Mouse (Mus musculus): ENCODE results near the gene Dnajb5. TPM values are rescaled to one million over a fixed set of nuclear protein-coding genes. Genes with fewer than 3 reads are reported as not detected.

The Dnajb5 gene
- total and polyA plus RNA-seq, 2 experiments from 2014 or later: 18.2 to 59.1 TPM

DNA sequence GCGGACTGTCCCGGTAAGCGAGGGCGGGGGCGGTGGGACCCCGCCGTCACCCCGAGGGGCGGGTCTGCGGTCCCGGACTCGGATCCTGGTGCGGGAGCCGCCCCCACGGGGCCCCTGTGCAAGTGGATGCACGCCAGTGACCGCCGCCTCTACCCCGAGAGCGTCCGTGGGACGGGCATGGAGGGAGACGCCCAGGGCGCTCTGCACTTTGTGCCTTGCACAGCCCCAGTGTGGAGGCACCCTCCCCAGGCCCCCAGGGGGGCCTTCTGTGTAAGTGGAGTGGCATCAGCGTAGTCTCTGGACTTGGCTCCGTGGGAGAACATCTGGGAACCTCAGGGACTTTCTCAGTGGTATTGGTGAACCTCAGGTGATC lies 32.2 kb upstream of the Dnajb5 start:
- peak overlapping the region; percentile 93 for H3K4me2 ChIP-seq (ENCODE audit: low read depth, low read length)
- 0 out of 2 replicates have a peak overlapping the region, but pooled peaks have one; percentile 39 for H3K27ac ChIP-seq (ENCODE audit: low read depth)
- 3% methylated on average over 23 of the region's 26 CpGs for WGBS
- H3K4me1 ChIP-seq (ENCODE audit: control insufficient read depth, insufficient read depth): no peaks in the 10 kb centered on the region
- ATAC-seq (ENCODE audit: insufficient read depth, low read depth) (peak; percentile 34), DNase-seq (ENCODE audit: low spot score) (no peak)
- no peaks in the 10 kb centered on the region for H3K9me3 ChIP-seq (replicated peaks; ENCODE audit: control insufficient read depth, low read length)
- no peaks in the 10 kb centered on the region for H3K36me3 ChIP-seq (replicated peaks; ENCODE audit: control insufficient read depth, insufficient read depth, low read length)
- peak overlapping the region; percentile 73 for H3K9ac ChIP-seq (replicated peaks; ENCODE audit: low read depth, low read length)
- TF ChIP-seq CTCF (IDR thresholded peaks at IDR 0.05; ENCODE audit: low read depth): no peak
- TF ChIP-seq EP300 (IDR thresholded peaks at IDR 0.05; ENCODE audit: low read depth): no peak
- H3K27me3 ChIP-seq (ENCODE audit: control insufficient read depth, insufficient read depth, low read length): peaks cover 33% of the 10 kb centered on the region
- H3K4me3 ChIP-seq (ENCODE audit: low read depth, low read length): peak overlapping the region; percentile 73

DNA sequence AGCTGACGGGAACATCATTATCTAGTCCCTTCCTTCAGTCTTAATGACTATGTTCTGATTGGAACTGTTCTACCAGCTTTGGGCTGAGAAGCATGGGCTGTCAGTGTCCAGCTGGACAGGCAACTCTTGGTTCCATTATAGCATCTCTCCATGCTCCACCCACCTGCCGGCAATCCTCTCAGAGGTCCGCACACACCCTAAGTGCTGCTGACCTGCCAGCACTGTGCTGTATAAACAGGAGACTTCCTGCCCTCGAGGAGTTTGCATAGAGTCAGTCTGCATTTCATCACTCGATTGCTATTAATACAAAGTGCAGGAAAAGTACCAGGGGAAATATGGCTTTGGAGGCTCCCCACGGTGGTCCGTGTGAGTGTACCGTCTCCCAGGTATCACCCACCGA lies 28.9 kb upstream of the Dnajb5 start:
- no peaks in the 10 kb centered on the region for H3K36me3 ChIP-seq (replicated peaks; ENCODE audit: control insufficient read depth, insufficient read depth, low read length)
- H3K9ac ChIP-seq (replicated peaks; ENCODE audit: low read depth, low read length): no peak overlapping the region
- no peak overlapping the region for H3K4me2 ChIP-seq (ENCODE audit: low read depth, low read length)
- ATAC-seq (ENCODE audit: insufficient read depth, low read depth) (no peak), DNase-seq (ENCODE audit: low spot score) (no peak)
- peaks cover 12% of the 10 kb centered on the region; the same call in 1 of the 2 replicates for H3K27me3 ChIP-seq (ENCODE audit: control insufficient read depth, insufficient read depth, low read length)
- H3K9me3 ChIP-seq (replicated peaks; ENCODE audit: control insufficient read depth, low read length): no peaks in the 10 kb centered on the region
- TF ChIP-seq CTCF (IDR thresholded peaks at IDR 0.05; ENCODE audit: low read depth) (no peak), EP300 (IDR thresholded peaks at IDR 0.05; ENCODE audit: low read depth) (no peak)
- WGBS: 71% methylated on average over 9 of the region's 9 CpGs
- no peaks in the 10 kb centered on the region for H3K4me1 ChIP-seq (ENCODE audit: control insufficient read depth, insufficient read depth)
- no peak overlapping the region for H3K4me3 ChIP-seq (ENCODE audit: low read depth, low read length)
- no peak overlapping the region for H3K27ac ChIP-seq (ENCODE audit: low read depth)

DNA sequence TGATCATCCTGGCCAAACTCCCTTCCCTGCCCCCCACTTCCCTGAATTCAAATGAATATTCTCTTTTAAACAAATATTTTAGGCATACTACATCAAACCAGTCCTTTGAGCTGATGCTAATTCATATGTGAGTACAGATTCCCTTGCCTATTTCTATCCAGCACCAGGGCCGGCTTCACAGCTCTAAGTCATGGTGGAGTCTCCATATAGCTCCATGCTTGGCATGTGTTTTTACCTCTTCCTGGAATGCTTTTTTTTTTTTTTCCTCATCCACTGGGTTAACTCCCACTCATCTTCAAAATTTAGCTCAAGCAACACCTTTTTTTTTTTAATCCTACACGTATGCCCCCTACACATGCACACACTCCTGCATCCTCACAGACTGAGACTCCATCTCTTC lies 28.1 kb upstream of the Dnajb5 start:
- Histone ChIP-seq H3K36me3 (replicated peaks; ENCODE audit: control insufficient read depth, insufficient read depth, low read length) (no peaks in the 10 kb centered on the region), H3K4me1 (ENCODE audit: control insufficient read depth, insufficient read depth) (no peaks in the 10 kb centered on the region), H3K4me2 (ENCODE audit: low read depth, low read length) (no peak overlapping the region), H3K27me3 (ENCODE audit: control insufficient read depth, insufficient read depth, low read length) (peaks cover 8% of the 10 kb centered on the region; the same call in 1 of the 2 replicates), H3K9ac (replicated peaks; ENCODE audit: low read depth, low read length) (no peak overlapping the region), H3K9me3 (replicated peaks; ENCODE audit: control insufficient read depth, low read length) (no peaks in the 10 kb centered on the region), H3K27ac (ENCODE audit: low read depth) (no peak overlapping the region), H3K4me3 (ENCODE audit: low read depth, low read length) (no peak overlapping the region)
- TF ChIP-seq CTCF (IDR thresholded peaks at IDR 0.05; ENCODE audit: low read depth) (no peak), EP300 (IDR thresholded peaks at IDR 0.05; ENCODE audit: low read depth) (no peak)
- WGBS: 69% methylated on average over 2 of the region's 2 CpGs
- ATAC-seq (ENCODE audit: insufficient read depth, low read depth) (no peak), DNase-seq (ENCODE audit: low spot score) (no peak)

DNA sequence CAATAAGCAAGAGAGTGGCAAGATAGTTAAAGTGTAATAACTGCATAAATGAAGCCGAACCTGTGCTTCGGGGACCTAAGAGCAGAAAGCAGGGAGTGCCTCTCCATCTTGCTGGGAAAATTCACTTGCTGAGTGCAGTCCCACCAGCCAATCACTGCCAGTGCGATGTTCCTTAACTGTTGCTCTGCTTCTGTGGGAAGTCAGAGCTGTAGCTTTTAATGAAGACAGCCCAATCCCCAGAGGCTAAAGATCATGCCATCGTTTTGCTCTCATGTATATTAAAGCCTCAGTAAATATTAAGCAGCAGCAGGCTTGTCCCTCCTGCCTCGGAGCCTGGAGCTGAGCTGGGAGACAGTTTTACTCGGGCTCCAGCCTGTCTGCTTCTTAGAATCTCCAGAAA lies 27.6 kb upstream of the Dnajb5 start:
- DNase-seq (ENCODE audit: low spot score) (no peak), ATAC-seq (ENCODE audit: insufficient read depth, low read depth) (no peak)
- Histone ChIP-seq H3K9me3 (replicated peaks; ENCODE audit: control insufficient read depth, low read length) (no peaks in the 10 kb centered on the region), H3K4me3 (ENCODE audit: low read depth, low read length) (no peak overlapping the region), H3K9ac (replicated peaks; ENCODE audit: low read depth, low read length) (no peak overlapping the region), H3K36me3 (replicated peaks; ENCODE audit: control insufficient read depth, insufficient read depth, low read length) (no peaks in the 10 kb centered on the region), H3K4me2 (ENCODE audit: low read depth, low read length) (no peak overlapping the region), H3K27me3 (ENCODE audit: control insufficient read depth, insufficient read depth, low read length) (peaks cover 8% of the 10 kb centered on the region; the same call in 1 of the 2 replicates), H3K4me1 (ENCODE audit: control insufficient read depth, insufficient read depth) (no peaks in the 10 kb centered on the region), H3K27ac (ENCODE audit: low read depth) (no peak overlapping the region)
- WGBS: 71% methylated on average over 6 of the region's 6 CpGs
- TF ChIP-seq CTCF (IDR thresholded peaks at IDR 0.05; ENCODE audit: low read depth) (no peak), EP300 (IDR thresholded peaks at IDR 0.05; ENCODE audit: low read depth) (no peak)

GRCm38 (mm10) chr4:42922461-42922860 lies 27.2 kb upstream of the Dnajb5 start:
- no peak for TF ChIP-seq EP300 (IDR thresholded peaks at IDR 0.05; ENCODE audit: low read depth)
- TF ChIP-seq CTCF (IDR thresholded peaks at IDR 0.05; ENCODE audit: low read depth): no peak
- 80% methylated on average over 8 of the region's 8 CpGs for WGBS
- ATAC-seq (ENCODE audit: insufficient read depth, low read depth) (no peak), DNase-seq (ENCODE audit: low spot score) (no peak)
- H3K9ac ChIP-seq (replicated peaks; ENCODE audit: low read depth, low read length): no peak overlapping the region
- no peak overlapping the region for H3K4me3 ChIP-seq (ENCODE audit: low read depth, low read length)
- H3K27me3 ChIP-seq (ENCODE audit: control insufficient read depth, insufficient read depth, low read length): peaks cover 5% of the 10 kb centered on the region; the same call in 1 of the 2 replicates
- no peak overlapping the region for H3K4me2 ChIP-seq (ENCODE audit: low read depth, low read length)
- no peaks in the 10 kb centered on the region for H3K36me3 ChIP-seq (replicated peaks; ENCODE audit: control insufficient read depth, insufficient read depth, low read length)
- H3K9me3 ChIP-seq (replicated peaks; ENCODE audit: control insufficient read depth, low read length): no peaks in the 10 kb centered on the region
- no peaks in the 10 kb centered on the region for H3K4me1 ChIP-seq (ENCODE audit: control insufficient read depth, insufficient read depth)
- H3K27ac ChIP-seq (ENCODE audit: low read depth): no peak overlapping the region

- Histone ChIP-seq H3K4me3 (ENCODE audit: low read depth, low read length) (no peak overlapping the region), H3K9ac (replicated peaks; ENCODE audit: low read depth, low read length) (no peak overlapping the region), H3K4me1 (ENCODE audit: control insufficient read depth, insufficient read depth) (no peaks in the 10 kb centered on the region), H3K4me2 (ENCODE audit: low read depth, low read length) (no peak overlapping the region), H3K27me3 (ENCODE audit: control insufficient read depth, insufficient read depth, low read length) (no peaks in the 10 kb centered on the region), H3K9me3 (replicated peaks; ENCODE audit: control insufficient read depth, low read length) (no peaks in the 10 kb centered on the region), H3K36me3 (replicated peaks; ENCODE audit: control insufficient read depth, insufficient read depth, low read length) (no peaks in the 10 kb centered on the region), H3K27ac (ENCODE audit: low read depth) (no peak overlapping the region)
- TF ChIP-seq EP300 (IDR thresholded peaks at IDR 0.05; ENCODE audit: low read depth): no peak
- TF ChIP-seq CTCF (IDR thresholded peaks at IDR 0.05; ENCODE audit: low read depth): no peak
- ATAC-seq (ENCODE audit: insufficient read depth, low read depth) (no peak), DNase-seq (ENCODE audit: low spot score) (no peak)
- 87% methylated on average over 13 of the region's 13 CpGs for WGBS
These were observed 25.4 kb upstream of the Dnajb5 start for GRCm38 (mm10) chr4:42924095-42924710.

Measured in heart, postnatal 0 days (tissue).